Mouse (Mus musculus): ENCODE measurements around the gene Fam222b.
"Not testable (repeated sequence)": the region's sequence is repeated elsewhere in the genome, so short reads cannot be mapped to it uniquely, and the experiment has no call there.

Gene Fam222b

GRCm38 (mm10) chr11:78094504-78095143, at the start of gene Fam222b:
Gene Fam222b, plus strand, starts transcription at chr11:78094660.
- peak; percentile 90 to 94 for DNase-seq

- DNase-seq = peak; percentile 91 to 92
Observed at GRCm38 (mm10) chr11:78044758-78045251, 49.7 kb upstream of the Fam222b start.

GRCm38 (mm10) chr11:78048637-78049036, 45.8 kb upstream of the Fam222b start:
- DNase-seq = not testable (repeated sequence)

- no peak for DNase-seq
Observed at GRCm38 (mm10) chr11:78053078-78053477, 41.4 kb upstream of the Fam222b start.

- DNase-seq = no peak
Observed at GRCm38 (mm10) chr11:78056946-78057345, 37.5 kb upstream of the Fam222b start.

- DNase-seq = peak; percentile 55 to 57
Observed at GRCm38 (mm10) chr11:78059833-78060757, 34.4 kb upstream of the Fam222b start.

GRCm38 (mm10) chr11:78062563-78062962, 31.9 kb upstream of the Fam222b start:
- DNase-seq = no peak

- DNase-seq = no peak
Observed at GRCm38 (mm10) chr11:78065906-78066305, 28.6 kb upstream of the Fam222b start.

- DNase-seq = no peak
Observed at GRCm38 (mm10) chr11:78066641-78067040, 27.8 kb upstream of the Fam222b start.

- no peak for DNase-seq
Observed at GRCm38 (mm10) chr11:78067566-78067965, 26.9 kb upstream of the Fam222b start.

GRCm38 (mm10) chr11:78069130-78069529, 25.3 kb upstream of the Fam222b start:
- DNase-seq = no peak

GRCm38 (mm10) chr11:78069646-78070045, 24.8 kb upstream of the Fam222b start:
- no peak for DNase-seq

- DNase-seq = no peak
Observed at GRCm38 (mm10) chr11:78071938-78072337, 22.5 kb upstream of the Fam222b start.

GRCm38 (mm10) chr11:78072425-78073130, 21.9 kb upstream of the Fam222b start:
- DNase-seq = no peak

- DNase-seq = no peak
Observed at GRCm38 (mm10) chr11:78073577-78074276, 20.7 kb upstream of the Fam222b start.

GRCm38 (mm10) chr11:78074277-78074652, 20.2 kb upstream of the Fam222b start:
- no peak for DNase-seq

- DNase-seq = no peak
Observed at GRCm38 (mm10) chr11:78074666-78075065, 19.8 kb upstream of the Fam222b start.

GRCm38 (mm10) chr11:78079961-78080921, 14.2 kb upstream of the Fam222b start, which contains the start of gene Eral1:
Gene Eral1, minus strand, starts transcription at chr11:78080383.
- DNase-seq = peak; percentile 87 to 88

GRCm38 (mm10) chr11:78083595-78083994, 10.9 kb upstream of the Fam222b start:
- DNase-seq = no peak

GRCm38 (mm10) chr11:78086925-78087479, 7.5 kb upstream of the Fam222b start:
- DNase-seq = no peak

- no peak for DNase-seq
Observed at GRCm38 (mm10) chr11:78087756-78088281, 6.6 kb upstream of the Fam222b start.
